Mouse (Mus musculus) forebrain, embryonic 16.5 days (tissue): ENCODE measurements at regions not wholly inside any gene's neighbourhood (a gene's known extent, or its start where the extent isn't known, plus 50 kb on each side); places are given as distances from the start of the nearest gene placed in this dataset.
A peak's percentile ranks its signal among the peaks of the same experiment; 100 is the strongest.

Experiments used
- ATAC-seq: fragments of 200-750 bp; cut with Nextera tagmentation; 2 replicates; pipeline ENCODE4 v1.8.0; 2017; ENCODE audit warnings: mild to moderate bottlenecking, moderate library complexity
- H3K27ac ChIP-seq: fragments of 300-500 bp; sonication (generic); 2 replicates; pipeline ENCODE4 v1.5.1; 2014; ENCODE audit warnings: low read length, control low read depth
- H3K27me3 ChIP-seq: fragments of 300-500 bp; sonication (generic); replicated peaks from 2 replicates; pipeline ENCODE4 v1.6.1; 2014; ENCODE audit warnings: low read length; ENCODE audit not compliant: control insufficient read depth, insufficient read depth
- H3K36me3 ChIP-seq: fragments of 300-500 bp; sonication (generic); 2 replicates; pipeline ENCODE4 v1.6.1; 2014; ENCODE audit not compliant: control insufficient read depth, insufficient read depth
- H3K4me1 ChIP-seq: fragments of 300-500 bp; sonication (generic); replicated peaks from 2 replicates; pipeline ENCODE4 v1.6.1; 2014; ENCODE audit warnings: low read length; ENCODE audit not compliant: control insufficient read depth, insufficient read depth
- H3K4me2 ChIP-seq: fragments of 300-500 bp; sonication (generic); 2 replicates; pipeline ENCODE4 v1.6.1; 2014; ENCODE audit warnings: mild to moderate bottlenecking, low read length, control low read depth
- H3K4me3 ChIP-seq: fragments of 300-500 bp; sonication (generic); replicated peaks from 2 replicates; pipeline ENCODE4 v1.5.1; 2014; ENCODE audit warnings: mild to moderate bottlenecking, low read length, control low read depth
- H3K9ac ChIP-seq: fragments of 300-500 bp; sonication (generic); replicated peaks from 2 replicates; pipeline ENCODE4 v1.6.1; 2014; ENCODE audit warnings: low read depth, low read length, control low read depth
- H3K9me3 ChIP-seq: fragments of 300-500 bp; sonication (generic); 2 replicates; pipeline ENCODE4 v1.6.1; 2016; ENCODE audit warnings: low read length; ENCODE audit not compliant: control insufficient read depth
- WGBS: fragments of 180-500 bp; shearing (Covaris S2); extraction: QIAGEN DNeasy Blood & Tissue Kit; methylation state at CpG from one replicate; pipeline ENCODE4 v1.1.7; 2014; 5-methylcytosine and 5-hydroxymethylcytosine counted together

- Histone ChIP-seq H3K4me3 (no peak overlapping the region), H3K9me3 (no peaks in the 10 kb centered on the region), H3K4me2 (no peak overlapping the region), H3K4me1 (no peaks in the 10 kb centered on the region), H3K27me3 (no peaks in the 10 kb centered on the region), H3K36me3 (no peaks in the 10 kb centered on the region), H3K9ac (no peak overlapping the region), H3K27ac (no peak overlapping the region)
- no peak for ATAC-seq
- WGBS = 91% methylated on average over 4 of the region's 4 CpGs
These were observed 145.3 kb downstream of the Cavin4 start for GRCm38 (mm10) chr4:48808571-48808970.

GRCm38 (mm10) chr4:48833718-48834117, 170.4 kb downstream of the Cavin4 start:
- Histone ChIP-seq H3K27me3 (no peaks in the 10 kb centered on the region), H3K9ac (no peak overlapping the region), H3K27ac (no peak overlapping the region), H3K36me3 (no peaks in the 10 kb centered on the region), H3K4me1 (no peaks in the 10 kb centered on the region), H3K4me3 (no peak overlapping the region), H3K4me2 (no peak overlapping the region), H3K9me3 (no peaks in the 10 kb centered on the region)
- no peak for ATAC-seq
- WGBS = 86% methylated on average over 2 of the region's 2 CpGs

GRCm38 (mm10) chr4:48842777-48843214, 179.5 kb downstream of the Cavin4 start:
- 30% methylated on average over 2 of the region's 2 CpGs for WGBS
- ATAC-seq = peak; percentile 96
- Histone ChIP-seq H3K4me1 (peaks cover 4% of the 10 kb centered on the region), H3K27me3 (no peaks in the 10 kb centered on the region), H3K9me3 (no peaks in the 10 kb centered on the region), H3K36me3 (no peaks in the 10 kb centered on the region), H3K9ac (no peak overlapping the region), H3K4me2 (no peak overlapping the region), H3K4me3 (no peak overlapping the region), H3K27ac (no peak overlapping the region)

- H3K9me3 ChIP-seq = no peaks in the 10 kb centered on the region
- no peak overlapping the region for H3K4me2 ChIP-seq
- no peaks in the 10 kb centered on the region for H3K36me3 ChIP-seq
- no peaks in the 10 kb centered on the region for H3K4me1 ChIP-seq
- no peak overlapping the region for H3K9ac ChIP-seq
- no peak overlapping the region for H3K27ac ChIP-seq
- no peaks in the 10 kb centered on the region for H3K27me3 ChIP-seq
- 48% methylated on average over 2 of the region's 2 CpGs for WGBS
- peak; percentile 87 for ATAC-seq
- no peak overlapping the region for H3K4me3 ChIP-seq
These were observed 188.0 kb upstream of the Plppr1 start for GRCm38 (mm10) chr4:48871105-48871504.

- WGBS = 84% methylated on average over 4 of the region's 4 CpGs
These were observed 169.9 kb upstream of the Plppr1 start for GRCm38 (mm10) chr4:48889074-48889592.

GRCm38 (mm10) chr4:48904551-48904950, 154.5 kb upstream of the Plppr1 start:
- H3K36me3 ChIP-seq = no peaks in the 10 kb centered on the region
- H3K27ac ChIP-seq = no peak overlapping the region
- no peak overlapping the region for H3K4me2 ChIP-seq
- WGBS = 80% methylated on average over 1 of the region's 1 CpGs
- H3K9me3 ChIP-seq = no peaks in the 10 kb centered on the region
- no peak overlapping the region for H3K9ac ChIP-seq
- H3K4me1 ChIP-seq = no peaks in the 10 kb centered on the region
- no peaks in the 10 kb centered on the region for H3K27me3 ChIP-seq
- H3K4me3 ChIP-seq = no peak overlapping the region
- no peak for ATAC-seq

More at GRCm38 (mm10) chr4:48889074-48889592, 169.9 kb upstream of the Plppr1 start:
- no peak overlapping the region for H3K4me3 ChIP-seq
- no peaks in the 10 kb centered on the region for H3K4me1 ChIP-seq
- no peaks in the 10 kb centered on the region for H3K27me3 ChIP-seq
- no peak overlapping the region for H3K4me2 ChIP-seq
- H3K9me3 ChIP-seq = no peaks in the 10 kb centered on the region
- ATAC-seq = no peak
- no peak overlapping the region for H3K27ac ChIP-seq
- H3K36me3 ChIP-seq = no peaks in the 10 kb centered on the region
- H3K9ac ChIP-seq = no peak overlapping the region

- Histone ChIP-seq H3K27me3 (no peaks in the 10 kb centered on the region), H3K9me3 (no peaks in the 10 kb centered on the region), H3K27ac (no peak overlapping the region), H3K9ac (no peak overlapping the region), H3K4me1 (no peaks in the 10 kb centered on the region), H3K36me3 (no peaks in the 10 kb centered on the region), H3K4me2 (no peak overlapping the region), H3K4me3 (no peak overlapping the region)
- 84% methylated on average over 9 of the region's 9 CpGs for WGBS
- no peak for ATAC-seq
These were observed 153.7 kb upstream of the Plppr1 start for GRCm38 (mm10) chr4:48905196-48905867.

GRCm38 (mm10) chr4:48909161-48909560, 149.9 kb upstream of the Plppr1 start:
- no peaks in the 10 kb centered on the region for H3K4me1 ChIP-seq
- no peak for ATAC-seq
- H3K27ac ChIP-seq = no peak overlapping the region
- H3K9ac ChIP-seq = no peak overlapping the region
- H3K27me3 ChIP-seq = no peaks in the 10 kb centered on the region
- WGBS = 84% methylated on average over 2 of the region's 2 CpGs
- no peak overlapping the region for H3K4me2 ChIP-seq
- H3K9me3 ChIP-seq = no peaks in the 10 kb centered on the region
- H3K36me3 ChIP-seq = no peaks in the 10 kb centered on the region
- no peak overlapping the region for H3K4me3 ChIP-seq

- 83% methylated on average over 4 of the region's 4 CpGs for WGBS
- no peaks in the 10 kb centered on the region for H3K4me1 ChIP-seq
- H3K4me2 ChIP-seq = no peak overlapping the region
- H3K27me3 ChIP-seq = no peaks in the 10 kb centered on the region
- H3K9ac ChIP-seq = no peak overlapping the region
- no peak overlapping the region for H3K4me3 ChIP-seq
- H3K36me3 ChIP-seq = no peaks in the 10 kb centered on the region
- ATAC-seq = no peak
- no peak overlapping the region for H3K27ac ChIP-seq
- no peaks in the 10 kb centered on the region for H3K9me3 ChIP-seq
These were observed 145.8 kb upstream of the Plppr1 start for GRCm38 (mm10) chr4:48913301-48913700.
